Mouse (Mus musculus) left cerebral cortex, postnatal 4 days (tissue): ENCODE measurements around the gene Slc22a14. TPM values are rescaled to one million over a fixed set of nuclear protein-coding genes. Genes with fewer than 3 reads are reported as not detected.
A peak's percentile ranks its signal among the peaks of the same experiment; 100 is the strongest.
"Not testable (repeated sequence)": the region's sequence is repeated elsewhere in the genome, so short reads cannot be mapped to it uniquely, and the experiment has no call there.

Experiments used
- DNase-seq: peaks from one replicate; pipeline ENCODE4 v3.0.0-alpha.2; 2022
- intact Hi-C: fragments of 180-260 bp; cut with DNase I; formaldehyde crosslinking; loops from one replicate; pipeline ENCODE4 v1.15.1; 2025
- total RNA-seq, 2 experiments: library from RNA; stranded (reverse); gene quantifications; 2 replicates each; pipeline ENCODE4 v1.2.3; 2021

The Slc22a14 gene
- total RNA-seq, 2 experiments from 2014 or later = not detected

DNA sequence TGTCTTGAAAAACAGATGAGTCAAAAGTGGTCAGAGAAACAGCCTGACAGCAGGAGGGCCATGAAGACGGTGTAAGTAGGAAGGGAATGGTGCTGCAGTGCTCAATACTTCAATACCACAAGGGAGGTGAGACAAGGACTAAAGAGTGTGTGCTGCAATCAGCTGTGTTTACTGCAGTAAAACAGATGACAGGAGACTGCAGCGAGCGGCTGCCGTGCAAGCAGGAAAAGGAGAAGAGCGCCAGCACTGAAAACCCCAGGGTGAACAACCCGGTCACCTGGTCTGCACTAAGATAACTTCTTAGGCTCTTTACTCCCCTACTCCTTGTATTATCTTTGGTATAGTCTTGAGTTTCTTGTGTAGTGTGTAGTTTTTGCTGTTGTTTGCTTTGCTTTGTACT, 97.2 kb downstream of the Slc22a14 start:
- intact Hi-C loops = no loop called here
- DNase-seq = no peak

DNA sequence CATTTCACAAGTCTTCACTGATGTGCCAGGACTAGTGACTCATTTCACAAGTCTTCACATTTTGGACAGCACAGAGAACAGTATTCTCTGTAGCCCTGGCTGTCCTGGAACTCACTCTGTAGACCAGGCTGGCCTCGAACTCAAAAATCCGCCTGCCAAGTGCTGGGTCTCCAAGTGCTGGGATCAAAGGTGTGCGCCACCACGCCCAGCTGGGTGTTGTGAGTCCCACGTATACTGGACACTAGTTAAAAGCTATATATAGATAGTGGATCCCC, 99.3 kb downstream of the Slc22a14 start:
- intact Hi-C loops, DNase-seq: not testable (repeated sequence)

- intact Hi-C loops, DNase-seq: not testable (repeated sequence)
These were observed 99.8 kb downstream of the Slc22a14 start for GRCm38 (mm10) chr9:119265373-119266120.

DNA sequence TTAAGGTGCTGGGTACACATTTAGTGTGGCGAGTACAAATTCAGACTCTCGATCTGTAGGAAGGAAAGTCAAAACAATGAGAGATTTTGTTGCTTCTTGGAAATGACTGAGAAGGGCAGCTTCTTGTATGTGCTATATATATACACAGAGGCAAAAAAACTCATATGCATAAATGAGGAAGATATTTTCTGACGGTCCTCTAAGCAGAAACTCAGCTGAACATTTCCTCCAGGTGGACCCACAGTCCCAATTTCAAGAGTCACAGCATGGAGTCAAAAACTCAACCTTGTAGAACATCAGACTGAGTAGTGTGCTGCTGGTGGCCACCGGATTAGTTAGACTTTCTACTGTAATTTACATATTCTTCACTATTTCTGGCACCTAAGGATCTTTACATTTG, 102.3 kb downstream of the Slc22a14 start:
- intact Hi-C loops = no loop called here

DNA sequence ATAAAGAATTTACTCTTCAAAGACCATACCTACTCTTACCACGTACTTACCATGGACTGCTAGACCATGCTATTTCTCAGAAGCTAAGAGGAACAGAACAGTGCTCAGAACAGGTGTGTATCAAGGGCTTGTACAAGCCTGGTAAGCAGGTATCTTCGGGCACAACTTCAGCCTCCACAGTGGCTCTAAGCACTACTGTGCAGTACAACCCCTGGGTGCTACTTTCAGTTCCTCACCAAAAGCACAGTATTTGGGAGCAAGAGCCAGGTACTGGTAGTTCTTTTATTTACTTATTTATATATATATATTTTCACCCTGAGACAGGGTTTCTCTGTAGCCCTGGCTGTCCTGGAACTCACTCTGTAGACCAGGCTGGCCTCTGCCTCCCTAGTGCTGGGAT, 104.5 kb downstream of the Slc22a14 start:
- intact Hi-C loops = no loop called here
- DNase-seq = no peak

More for the DNA sequence above, 102.3 kb downstream of the Slc22a14 start:
- no peak for DNase-seq

DNA sequence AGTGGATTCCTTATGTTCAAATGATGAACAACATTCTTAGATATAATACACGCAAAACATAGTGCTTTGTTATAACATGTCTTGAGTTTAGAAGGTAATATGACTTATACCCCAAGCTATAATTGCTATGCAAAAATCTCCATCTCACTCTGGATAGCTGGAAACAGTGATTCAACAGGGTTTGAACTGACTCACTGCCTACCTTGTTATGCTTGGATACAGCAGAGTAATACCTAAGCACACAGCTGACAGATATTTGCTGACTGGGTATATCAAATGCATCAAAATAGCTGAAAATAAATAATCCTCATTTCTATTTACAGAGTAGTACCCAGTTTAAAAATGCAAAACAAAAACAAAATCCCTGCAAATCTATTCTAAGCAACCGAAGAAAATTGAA, 106.6 kb downstream of the Slc22a14 start:
- intact Hi-C loops = no loop called here
- no peak for DNase-seq

DNA sequence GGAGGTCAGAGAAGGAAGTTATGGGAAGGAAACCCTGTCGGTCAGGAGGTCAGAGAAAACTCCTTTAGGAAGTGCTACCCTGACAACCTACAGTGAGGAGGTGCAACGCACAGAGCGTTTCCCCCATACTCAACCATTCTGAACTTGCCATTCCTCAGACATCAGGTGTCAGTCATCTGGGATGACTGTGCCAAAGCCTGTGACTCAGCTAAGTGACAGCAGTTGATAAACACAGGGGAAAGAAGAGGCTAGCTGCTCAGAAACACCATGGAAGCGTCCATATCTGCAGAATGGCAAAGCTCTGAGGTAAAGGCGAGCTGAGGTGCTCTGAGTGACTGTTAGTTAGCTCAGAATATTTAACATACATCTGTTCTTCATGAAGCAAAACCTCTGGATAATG, 107.2 kb downstream of the Slc22a14 start:
- DNase-seq = no peak
- intact Hi-C loops = no loop called here

DNA sequence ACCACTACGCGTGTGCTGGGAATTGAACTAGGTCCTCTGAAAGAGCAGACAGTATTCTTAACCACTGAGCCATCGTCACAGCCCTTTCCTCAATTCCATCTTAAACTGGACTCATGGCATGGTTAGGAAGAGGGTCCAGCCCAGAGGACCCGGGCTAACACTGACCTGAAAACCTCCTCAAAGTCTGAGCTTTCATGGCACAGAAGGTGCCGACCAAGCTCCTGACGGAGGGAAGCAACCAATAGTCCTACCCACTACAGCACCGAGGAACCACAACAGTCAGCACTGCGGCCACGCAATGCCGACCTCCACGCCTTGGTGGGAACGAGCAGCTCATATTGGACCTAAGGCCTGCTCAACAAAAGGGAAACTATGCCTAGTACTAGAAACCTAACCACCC, 109.2 kb downstream of the Slc22a14 start:
- no peak for DNase-seq
- intact Hi-C loops = no loop called here

DNA sequence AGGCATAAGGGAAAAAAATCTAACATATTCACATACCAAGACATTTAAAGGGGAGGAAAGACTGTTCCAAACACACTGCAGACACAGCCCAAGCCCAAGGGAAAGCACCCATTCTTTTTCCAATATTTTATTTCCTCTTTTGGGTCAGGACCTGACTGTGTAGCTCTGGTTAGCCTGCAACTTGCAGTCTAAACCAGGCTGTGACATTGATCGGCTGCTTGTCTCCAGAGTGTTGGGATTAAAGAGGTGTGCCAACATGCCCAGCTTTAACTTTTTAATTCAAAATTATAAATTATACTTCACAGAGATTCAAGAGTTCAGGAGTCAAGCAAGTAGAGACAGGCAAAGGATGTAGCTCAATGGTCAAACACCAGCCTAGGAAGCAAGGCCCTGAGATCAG, 110.3 kb downstream of the Slc22a14 start:
- intact Hi-C loops = no loop called here
- no peak for DNase-seq

DNA sequence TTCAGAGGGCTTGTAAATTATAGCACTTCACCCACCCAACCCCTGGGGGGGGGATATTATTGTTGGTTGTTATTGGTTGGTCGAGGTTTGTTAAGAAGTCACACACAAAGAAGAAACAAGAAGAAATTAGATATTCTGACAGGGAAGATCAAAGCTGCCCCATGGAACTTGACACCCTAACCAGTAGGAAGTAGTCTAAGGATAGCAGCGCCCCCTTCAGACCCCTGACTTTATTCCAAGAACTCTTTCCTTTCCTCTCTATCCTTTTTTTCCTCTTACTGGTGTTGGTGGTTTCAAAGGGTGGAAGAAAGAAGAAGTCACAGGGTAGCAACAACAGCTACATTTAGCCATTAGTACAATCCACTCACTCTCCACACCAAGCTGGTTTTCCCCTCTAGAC, 111.2 kb downstream of the Slc22a14 start:
- DNase-seq = no peak
- intact Hi-C loops = no loop called here

DNA sequence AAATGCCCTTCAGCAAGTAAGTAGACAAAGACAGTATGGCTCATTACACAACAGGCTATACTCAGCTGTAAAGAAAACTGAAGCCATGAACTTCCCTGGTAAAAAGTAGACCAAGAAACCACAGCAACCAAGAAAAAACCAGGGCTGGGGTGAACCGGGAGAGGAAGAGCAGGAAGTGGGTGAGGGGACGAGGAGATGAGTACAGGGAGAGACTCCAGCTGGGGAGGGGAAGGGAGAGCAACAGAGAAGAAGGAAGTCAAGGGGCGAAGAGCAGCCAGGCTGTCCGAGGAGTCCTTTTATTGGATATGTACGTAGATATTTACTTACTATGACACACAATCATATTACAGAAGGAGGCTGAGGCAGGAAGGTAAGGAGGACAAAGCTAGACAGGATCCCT, 117.4 kb downstream of the Slc22a14 start:
- no peak for DNase-seq
- intact Hi-C loops = no loop called here

DNA sequence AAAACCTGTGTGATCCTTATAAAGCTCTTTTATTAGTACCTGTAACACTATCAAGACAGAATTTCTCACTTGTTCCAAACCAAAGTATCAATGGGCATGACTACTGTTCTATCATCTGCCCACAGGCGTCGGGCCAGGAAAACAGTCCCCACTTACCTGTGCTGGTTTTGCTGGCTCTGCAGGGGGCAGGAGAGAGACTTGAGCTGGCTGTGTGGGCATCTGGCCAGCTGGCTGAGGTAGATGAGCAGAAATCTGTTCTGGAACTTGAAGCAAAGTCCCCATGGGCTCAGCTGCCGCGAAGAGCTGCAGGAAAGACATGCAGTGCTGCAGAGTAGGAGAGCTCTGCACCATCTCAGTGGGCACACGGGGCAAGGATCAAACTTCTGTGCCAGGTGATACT, 118.5 kb downstream of the Slc22a14 start:
- DNase-seq = peak; percentile 35
- intact Hi-C loops = no loop called here

DNA sequence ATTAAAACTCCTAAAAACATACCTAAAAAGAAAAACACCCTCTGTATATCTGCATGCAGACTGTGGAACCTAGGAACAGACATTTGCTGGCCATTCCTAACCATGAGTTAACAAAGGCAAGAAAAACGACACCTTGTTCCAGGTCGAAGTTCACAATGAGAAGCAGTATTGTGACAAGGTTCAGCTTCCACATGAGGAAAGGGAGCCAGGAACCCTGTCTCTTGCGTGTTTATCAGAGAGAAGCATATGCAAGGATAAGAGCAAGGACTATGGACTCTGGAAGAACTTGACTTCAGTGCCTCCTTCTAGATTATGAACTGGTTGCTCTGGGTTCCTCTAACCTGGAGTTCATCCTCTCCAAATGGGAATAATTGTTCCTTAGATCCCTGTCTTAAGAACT, 121.4 kb downstream of the Slc22a14 start:
- intact Hi-C loops = no loop called here
- no peak for DNase-seq

GRCm38 (mm10) chr9:119241169-119241865, 124.0 kb downstream of the Slc22a14 start:
- no peak for DNase-seq
- intact Hi-C loops = no loop called here

DNA sequence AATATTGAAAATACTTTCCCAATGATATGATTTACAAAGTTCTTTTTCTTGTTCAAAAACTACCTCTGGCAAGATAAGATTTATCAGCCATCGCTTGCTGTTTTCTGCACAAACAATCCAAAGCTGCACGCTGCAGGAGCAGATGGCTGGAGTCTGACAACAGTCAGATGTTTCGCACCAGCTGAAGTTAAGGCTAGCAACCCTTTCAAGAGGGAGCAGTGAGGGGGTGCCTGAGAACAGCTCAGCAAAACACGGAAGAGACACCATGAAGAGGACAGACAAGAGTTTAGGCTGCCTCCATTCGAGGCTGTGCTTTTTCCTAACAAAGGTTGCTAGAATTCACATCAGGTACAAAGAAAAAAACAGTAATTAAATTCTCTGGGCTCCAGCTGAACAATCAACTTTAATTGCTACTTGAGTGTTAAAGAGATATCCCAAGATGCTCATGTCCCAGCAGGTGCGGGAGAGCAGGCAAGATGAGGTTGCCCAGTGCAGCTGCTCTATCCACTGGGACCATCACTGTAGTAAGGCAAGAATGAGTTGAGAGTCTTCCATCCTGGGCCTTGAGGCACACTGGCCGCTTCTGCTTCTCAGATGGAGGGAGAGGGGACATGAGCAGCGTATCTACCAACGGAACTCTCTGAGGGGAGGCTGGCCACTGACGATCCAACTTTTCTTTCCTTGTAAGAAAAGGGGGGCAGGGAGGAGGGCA, 124.9 kb downstream of the Slc22a14 start:
- intact Hi-C loops = no loop called here
- DNase-seq = no peak

DNA sequence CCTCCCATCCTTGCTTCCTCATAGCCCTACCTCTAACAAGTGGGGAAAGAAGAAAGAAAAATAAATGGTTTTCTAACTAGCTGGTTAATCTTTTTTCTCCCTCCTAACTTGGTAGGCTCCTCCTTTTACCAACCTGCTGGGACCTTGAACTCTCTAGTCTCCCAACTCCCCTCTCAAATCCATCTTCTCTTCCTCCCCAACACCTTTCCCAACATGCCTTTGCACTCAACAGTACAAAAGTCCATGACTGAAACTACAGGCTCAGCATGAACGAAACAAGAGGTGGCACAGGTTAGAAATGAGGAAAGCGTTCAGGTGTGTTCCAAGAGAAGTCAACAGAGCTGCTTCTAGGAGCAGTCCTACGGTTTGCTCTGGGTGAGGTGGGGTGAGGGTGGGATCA, 126.1 kb downstream of the Slc22a14 start:
- no peak for DNase-seq
- intact Hi-C loops = no loop called here

DNA sequence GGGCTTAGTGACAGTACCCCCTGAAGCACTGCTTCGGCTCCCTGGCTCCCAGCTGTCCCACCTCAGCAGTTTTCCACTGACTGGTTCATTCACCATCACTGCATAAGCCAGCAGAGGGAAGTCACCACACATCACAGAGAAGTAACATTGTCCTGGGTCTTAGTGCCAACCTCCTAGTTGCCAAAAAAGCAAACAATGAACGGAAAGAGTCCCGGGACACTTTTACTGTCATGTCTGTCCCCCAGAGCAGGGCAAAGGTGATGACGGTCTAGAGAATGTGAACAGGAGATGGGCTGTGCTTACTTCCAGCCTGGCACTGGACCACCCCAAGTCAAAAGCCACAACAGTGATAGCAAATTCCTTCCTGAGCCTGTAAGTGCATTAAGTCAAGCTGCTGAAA, 126.6 kb downstream of the Slc22a14 start:
- intact Hi-C loops = no loop called here
- no peak for DNase-seq

- intact Hi-C loops = no loop called here
- DNase-seq = no peak
These were observed 133.8 kb downstream of the Slc22a14 start for GRCm38 (mm10) chr9:119231552-119231951.

DNA sequence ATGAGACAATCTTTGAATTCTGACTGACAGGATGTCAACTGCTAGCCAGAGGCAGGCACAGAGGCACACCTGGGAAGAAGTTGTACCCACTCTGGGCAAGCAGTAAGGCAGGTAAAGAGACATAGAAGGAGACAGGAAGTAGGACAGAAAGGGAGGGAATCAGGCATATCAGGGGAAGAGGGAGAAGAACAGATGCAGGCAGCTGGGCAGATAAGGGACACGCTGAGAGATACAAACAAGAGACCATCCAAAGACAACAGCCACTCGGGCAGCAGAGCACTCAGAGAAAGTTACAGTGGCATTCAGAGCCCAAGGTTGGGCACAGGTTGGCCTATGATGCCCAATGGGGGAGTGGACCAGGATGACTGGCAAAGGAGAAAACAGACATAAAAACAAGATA, 134.5 kb downstream of the Slc22a14 start:
- intact Hi-C loops = no loop called here
- DNase-seq = no peak

DNA sequence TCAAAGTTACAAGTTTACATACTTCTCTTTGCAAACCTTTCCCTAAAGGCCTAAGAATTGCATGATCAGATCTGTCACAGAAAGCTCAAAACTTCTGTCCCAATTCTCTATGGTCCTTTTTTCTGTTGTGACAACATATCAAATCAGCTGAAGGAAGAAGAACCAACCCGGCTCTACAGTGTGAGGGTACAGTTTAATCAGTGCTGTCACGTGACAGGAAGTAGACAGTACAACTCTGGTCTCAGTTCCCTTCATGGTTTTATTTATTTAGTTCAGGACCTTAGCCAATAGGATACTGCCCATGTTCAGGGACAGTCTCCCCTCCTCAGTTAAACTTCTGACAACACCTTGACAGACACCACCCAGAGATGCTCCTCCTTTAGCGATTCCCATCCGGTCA, 145.1 kb downstream of the Slc22a14 start:
- no peak for DNase-seq
- intact Hi-C loops = no loop called here

DNA sequence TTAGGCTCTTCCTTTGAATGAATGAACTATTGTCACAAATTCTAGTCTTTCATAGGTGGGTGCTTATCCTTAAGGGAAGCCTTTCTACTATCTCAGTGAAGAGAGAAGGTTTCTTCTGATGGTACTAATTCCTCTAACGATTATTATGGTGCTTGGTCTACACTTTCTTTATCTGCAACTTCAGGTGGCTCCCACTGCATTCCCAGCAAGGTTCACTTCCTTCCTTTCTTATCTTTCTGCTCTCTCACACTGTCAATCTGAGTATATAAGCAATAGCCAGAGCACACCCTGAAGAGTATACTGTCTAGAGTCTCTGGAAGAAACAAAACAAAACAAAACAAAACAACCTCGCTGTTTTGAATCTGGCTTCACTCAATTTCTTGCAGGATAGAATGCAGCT, 145.7 kb downstream of the Slc22a14 start:
- intact Hi-C loops = no loop called here
- DNase-seq = no peak

- intact Hi-C loops = not testable (repeated sequence)
These were observed 150.0 kb downstream of the Slc22a14 start for GRCm38 (mm10) chr9:119215341-119215740.

More at GRCm38 (mm10) chr9:119215341-119215740, 150.0 kb downstream of the Slc22a14 start:
- DNase-seq = not testable (repeated sequence)
